Mouse (Mus musculus): ENCODE data around the gene Stx4a.

- no peak for TF ChIP-seq EP300 (IDR thresholded peaks at IDR 0.05; ENCODE audit: low read depth)
- TF ChIP-seq CTCF (IDR thresholded peaks at IDR 0.05; ENCODE audit: low read depth) = no peak
These were observed 16.8 kb downstream of the Stx4a start for GRCm38 (mm10) chr7:127840886-127841285.
